Mouse (Mus musculus): ENCODE results near the gene Srsf4.

- TF ChIP-seq POLR2A (IDR thresholded peaks at IDR 0.05; ENCODE audit: extremely low read depth, insufficient read depth, low read length): no peak
- TF ChIP-seq CTCF (IDR thresholded peaks at IDR 0.05; ENCODE audit: extremely low read depth, insufficient read depth, low read length): no peak
These were observed 12.1 kb upstream of the Srsf4 start for GRCm38 (mm10) chr4:131861341-131861739.
